Mouse (Mus musculus) hindbrain, embryonic 16.5 days (tissue): ENCODE measurements around the gene Tmem164. TPM values are rescaled to one million over a fixed set of nuclear protein-coding genes. Genes with fewer than 3 reads are reported as not detected.

Experiments used
- ATAC-seq: fragments of 200-750 bp; cut with Nextera tagmentation; 2 replicates; pipeline ENCODE4 v1.8.0; 2017; ENCODE audit warnings: moderate TSS enrichment, moderate library complexity
- H3K27ac ChIP-seq: fragments of 300-500 bp; sonication (generic); 2 replicates; pipeline ENCODE4 v1.5.1; 2014; ENCODE audit warnings: low read depth, mild to moderate bottlenecking, control low read depth, low read length, moderate library complexity
- H3K27me3 ChIP-seq: fragments of 300-500 bp; sonication (generic); replicated peaks from 2 replicates; pipeline ENCODE4 v1.6.1; 2014; ENCODE audit warnings: low read length; ENCODE audit not compliant: control insufficient read depth, insufficient read depth
- H3K36me3 ChIP-seq: fragments of 300-500 bp; sonication (generic); 2 replicates; pipeline ENCODE4 v1.6.1; 2014; ENCODE audit warnings: mild to moderate bottlenecking, low read length, moderate library complexity, mixed read lengths; ENCODE audit not compliant: control insufficient read depth, insufficient read depth
- H3K4me1 ChIP-seq: fragments of 300-500 bp; sonication (generic); 2 replicates; pipeline ENCODE4 v1.6.1; 2014; ENCODE audit warnings: low read depth, low read length; ENCODE audit not compliant: control insufficient read depth, insufficient read depth
- H3K4me2 ChIP-seq: fragments of 300-500 bp; sonication (generic); 2 replicates; pipeline ENCODE4 v1.6.1; 2014; ENCODE audit warnings: mild to moderate bottlenecking, low read length, control low read depth, moderate library complexity
- H3K4me3 ChIP-seq: fragments of 300-500 bp; sonication (generic); 2 replicates; pipeline ENCODE4 v1.5.1; 2014; ENCODE audit warnings: mild to moderate bottlenecking, low read length, control low read depth, moderate library complexity
- H3K9ac ChIP-seq: fragments of 300-500 bp; sonication (generic); 2 replicates; pipeline ENCODE4 v1.6.1; 2014; ENCODE audit warnings: low read depth, mild to moderate bottlenecking, control low read depth, low read length, moderate library complexity
- H3K9me3 ChIP-seq: fragments of 300-500 bp; sonication (generic); 2 replicates; pipeline ENCODE4 v1.6.1; 2014; ENCODE audit warnings: mild to moderate bottlenecking, low read length, moderate library complexity; ENCODE audit not compliant: control insufficient read depth
- WGBS: fragments of 180-500 bp; shearing (Covaris S2); extraction: QIAGEN DNeasy Blood & Tissue Kit; methylation state at CpG from one replicate; pipeline ENCODE4 v1.1.7; 2014; 5-methylcytosine and 5-hydroxymethylcytosine counted together
- polyA plus RNA-seq: library from polyadenylated mRNA; unstranded; fragments of >200 nt; fragmentation: Nextera tagmentation; extraction: Ambion mirVana; gene quantifications from 2 replicates; pipeline ENCODE4 v1.2.1, GENCODE M21; 2015

Gene Tmem164
- polyA plus RNA-seq, 1 experiment from 2014 or later, result 23.5 TPM

GRCm38 (mm10) chrX:142827644-142828043, 146.4 kb downstream of the Tmem164 start:
- H3K27me3 ChIP-seq, result no peaks in the 10 kb centered on the region
- no peak overlapping the region for H3K4me2 ChIP-seq
- ATAC-seq, result no peak
- H3K9me3 ChIP-seq, result no peaks in the 10 kb centered on the region
- H3K4me1 ChIP-seq, result no peaks in the 10 kb centered on the region
- no peak overlapping the region for H3K4me3 ChIP-seq
- no peak overlapping the region for H3K9ac ChIP-seq
- 32% methylated on average over 1 of the region's 1 CpGs for WGBS
- H3K36me3 ChIP-seq, result no peaks in the 10 kb centered on the region
- no peak overlapping the region for H3K27ac ChIP-seq

- ATAC-seq, result no peak
- WGBS, result 58% methylated on average over 13 of the region's 13 CpGs
Measured at GRCm38 (mm10) chrX:142828184-142828908, 147.1 kb downstream of the Tmem164 start.

GRCm38 (mm10) chrX:142829267-142829666, 148.1 kb downstream of the Tmem164 start:
- H3K27me3 ChIP-seq, result no peaks in the 10 kb centered on the region
- no peak overlapping the region for H3K4me3 ChIP-seq
- H3K27ac ChIP-seq, result no peak overlapping the region
- no peak for ATAC-seq
- H3K36me3 ChIP-seq, result no peaks in the 10 kb centered on the region
- 95% methylated on average over 2 of the region's 2 CpGs for WGBS
- no peak overlapping the region for H3K4me2 ChIP-seq
- H3K9me3 ChIP-seq, result no peaks in the 10 kb centered on the region
- H3K9ac ChIP-seq, result no peak overlapping the region
- no peaks in the 10 kb centered on the region for H3K4me1 ChIP-seq

More at GRCm38 (mm10) chrX:142828184-142828908, 147.1 kb downstream of the Tmem164 start:
- Histone ChIP-seq H3K27me3 (no peaks in the 10 kb centered on the region), H3K27ac (no peak overlapping the region), H3K4me2 (no peak overlapping the region), H3K4me3 (no peak overlapping the region), H3K36me3 (no peaks in the 10 kb centered on the region), H3K4me1 (no peaks in the 10 kb centered on the region), H3K9ac (no peak overlapping the region), H3K9me3 (no peaks in the 10 kb centered on the region)

GRCm38 (mm10) chrX:142829866-142830470, 148.8 kb downstream of the Tmem164 start:
- WGBS, result 80% methylated on average over 12 of the region's 12 CpGs
- no peaks in the 10 kb centered on the region for H3K4me1 ChIP-seq
- no peaks in the 10 kb centered on the region for H3K36me3 ChIP-seq
- no peak overlapping the region for H3K4me2 ChIP-seq
- no peak overlapping the region for H3K4me3 ChIP-seq
- ATAC-seq, result no peak
- no peak overlapping the region for H3K9ac ChIP-seq
- no peak overlapping the region for H3K27ac ChIP-seq
- H3K27me3 ChIP-seq, result no peaks in the 10 kb centered on the region
- H3K9me3 ChIP-seq, result no peaks in the 10 kb centered on the region

GRCm38 (mm10) chrX:142830572-142830971, 149.4 kb downstream of the Tmem164 start:
- Histone ChIP-seq H3K27ac (no peak overlapping the region), H3K4me3 (no peak overlapping the region), H3K27me3 (no peaks in the 10 kb centered on the region), H3K4me2 (no peak overlapping the region), H3K9me3 (no peaks in the 10 kb centered on the region), H3K36me3 (no peaks in the 10 kb centered on the region), H3K4me1 (no peaks in the 10 kb centered on the region), H3K9ac (no peak overlapping the region)
- WGBS, result 94% methylated on average over 6 of the region's 6 CpGs
- no peak for ATAC-seq

- Histone ChIP-seq H3K36me3 (no peaks in the 10 kb centered on the region), H3K4me1 (no peaks in the 10 kb centered on the region), H3K9me3 (no peaks in the 10 kb centered on the region), H3K4me2 (no peak overlapping the region), H3K27me3 (no peaks in the 10 kb centered on the region), H3K4me3 (no peak overlapping the region), H3K9ac (no peak overlapping the region), H3K27ac (no peak overlapping the region)
- WGBS, result 85% methylated on average over 3 of the region's 3 CpGs
- no peak for ATAC-seq
Measured at GRCm38 (mm10) chrX:142832221-142832620, 151.0 kb downstream of the Tmem164 start.

- H3K9ac ChIP-seq, result no peak overlapping the region
- ATAC-seq, result no peak
- no peaks in the 10 kb centered on the region for H3K36me3 ChIP-seq
- H3K9me3 ChIP-seq, result no peaks in the 10 kb centered on the region
- no peak overlapping the region for H3K4me2 ChIP-seq
- 77% methylated on average over 12 of the region's 13 CpGs for WGBS
- no peak overlapping the region for H3K4me3 ChIP-seq
- no peak overlapping the region for H3K27ac ChIP-seq
- no peaks in the 10 kb centered on the region for H3K4me1 ChIP-seq
- H3K27me3 ChIP-seq, result no peaks in the 10 kb centered on the region
Measured at GRCm38 (mm10) chrX:142833164-142833796, 152.1 kb downstream of the Tmem164 start.

- H3K4me2 ChIP-seq, result no peak overlapping the region
- 92% methylated on average over 6 of the region's 6 CpGs for WGBS
- H3K9me3 ChIP-seq, result no peaks in the 10 kb centered on the region
- no peak for ATAC-seq
- no peak overlapping the region for H3K27ac ChIP-seq
- H3K4me3 ChIP-seq, result no peak overlapping the region
- no peak overlapping the region for H3K9ac ChIP-seq
- no peaks in the 10 kb centered on the region for H3K27me3 ChIP-seq
- H3K4me1 ChIP-seq, result no peaks in the 10 kb centered on the region
- no peaks in the 10 kb centered on the region for H3K36me3 ChIP-seq
Measured at GRCm38 (mm10) chrX:142834807-142835206, 153.6 kb downstream of the Tmem164 start.

GRCm38 (mm10) chrX:142836399-142836798, 155.2 kb downstream of the Tmem164 start:
- H3K27me3 ChIP-seq, result no peaks in the 10 kb centered on the region
- no peaks in the 10 kb centered on the region for H3K4me1 ChIP-seq
- no peaks in the 10 kb centered on the region for H3K9me3 ChIP-seq
- WGBS, result 98% methylated on average over 7 of the region's 7 CpGs
- H3K4me3 ChIP-seq, result no peak overlapping the region
- ATAC-seq, result no peak
- no peak overlapping the region for H3K4me2 ChIP-seq
- H3K9ac ChIP-seq, result no peak overlapping the region
- no peak overlapping the region for H3K27ac ChIP-seq
- H3K36me3 ChIP-seq, result no peaks in the 10 kb centered on the region
